Mouse (Mus musculus) brown adipose tissue, adult 24 weeks (tissue): ENCODE results near the gene Cpn1. TPM values are rescaled to one million over a fixed set of nuclear protein-coding genes. Genes with fewer than 3 reads are reported as not detected.
A peak's percentile ranks its signal among the peaks of the same experiment; 100 is the strongest.

Experiments used
- H3K27ac ChIP-seq: fragments of 200-500 bp; replicated peaks from 2 replicates; pipeline ENCODE4 v1.5.1; 2012; ENCODE audit warnings: low read depth, mild to moderate bottlenecking, low read length
- H3K4me1 ChIP-seq: fragments of 200-500 bp; 2 replicates; pipeline ENCODE4 v1.6.1; 2012; ENCODE audit warnings: low read length, mixed read lengths; ENCODE audit not compliant: control insufficient read depth, insufficient read depth, insufficient read length
- H3K4me3 ChIP-seq: fragments of 200-500 bp; 2 replicates; pipeline ENCODE4 v1.5.1; 2012; ENCODE audit warnings: low read depth, mild to moderate bottlenecking, low read length, moderate library complexity; ENCODE audit not compliant: insufficient read depth
- polyA plus RNA-seq: library from polyadenylated mRNA; stranded (reverse); fragments of >200 nt; gene quantifications from 2 replicates; pipeline ENCODE4 v1.2.4, GENCODE M21; 2012; ENCODE audit not compliant: missing spikeins, insufficient read depth, insufficient read length

The Cpn1 gene
- polyA plus RNA-seq, 1 experiment: not detected

DNA sequence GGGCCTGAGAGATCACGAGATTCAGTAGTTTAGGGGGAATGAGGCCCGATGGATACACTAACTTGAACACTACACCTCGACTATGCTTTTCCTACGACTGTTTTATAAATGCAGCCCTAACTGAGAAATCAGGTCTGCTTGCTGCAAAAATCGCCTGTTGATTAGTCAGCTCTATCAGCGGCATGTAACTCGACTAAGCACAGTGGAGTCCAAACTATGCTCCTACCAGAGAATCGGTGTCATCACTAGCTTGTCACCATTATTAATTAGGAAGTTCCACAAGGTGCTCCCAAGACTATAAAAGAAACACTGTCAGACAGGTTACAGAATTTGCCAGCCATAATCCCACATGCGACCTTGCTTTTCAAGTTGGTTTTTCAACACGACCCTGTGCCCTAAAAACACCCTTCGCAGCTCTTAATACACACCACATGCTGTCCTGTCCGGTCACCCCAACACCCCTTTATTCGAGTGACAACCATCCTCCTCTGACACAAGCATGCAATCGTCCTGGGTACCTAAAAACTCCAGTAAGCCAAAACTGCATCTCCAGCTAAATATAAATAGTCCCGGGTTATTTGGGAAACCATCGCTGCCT, 47.1 kb downstream of the Cpn1 start:
- H3K4me3 ChIP-seq: peak overlapping the region; percentile 67
- no peak overlapping the region for H3K27ac ChIP-seq

DNA sequence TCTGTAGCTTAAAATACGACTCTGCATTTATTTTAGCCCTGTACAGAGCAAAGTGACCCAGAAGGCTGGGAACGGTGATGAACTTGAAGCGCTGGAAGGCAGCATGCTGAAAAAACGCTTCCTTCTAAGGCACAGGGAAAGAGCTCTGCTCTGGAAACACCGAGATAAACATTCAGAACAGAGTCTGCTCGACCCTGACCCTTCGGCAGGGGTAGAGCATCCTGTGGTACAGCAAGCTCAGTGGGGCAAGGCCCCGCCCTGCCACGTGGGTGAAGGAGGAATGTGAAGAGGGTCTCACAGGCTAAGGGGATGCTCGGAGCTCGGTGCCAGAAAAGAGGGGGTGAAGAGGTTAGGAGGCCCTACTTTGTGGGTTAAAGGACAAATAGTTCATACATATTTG, 48.0 kb downstream of the Cpn1 start:
- Histone ChIP-seq H3K27ac (no peak overlapping the region), H3K4me3 (peak overlapping the region; percentile 67; the same call in 1 of the 2 replicates), H3K4me1 (peaks cover 14% of the 10 kb centered on the region; the same call in 1 of the 2 replicates)

More for the DNA sequence above, 47.1 kb downstream of the Cpn1 start:
- peaks cover 14% of the 10 kb centered on the region; the same call in 1 of the 2 replicates for H3K4me1 ChIP-seq

DNA sequence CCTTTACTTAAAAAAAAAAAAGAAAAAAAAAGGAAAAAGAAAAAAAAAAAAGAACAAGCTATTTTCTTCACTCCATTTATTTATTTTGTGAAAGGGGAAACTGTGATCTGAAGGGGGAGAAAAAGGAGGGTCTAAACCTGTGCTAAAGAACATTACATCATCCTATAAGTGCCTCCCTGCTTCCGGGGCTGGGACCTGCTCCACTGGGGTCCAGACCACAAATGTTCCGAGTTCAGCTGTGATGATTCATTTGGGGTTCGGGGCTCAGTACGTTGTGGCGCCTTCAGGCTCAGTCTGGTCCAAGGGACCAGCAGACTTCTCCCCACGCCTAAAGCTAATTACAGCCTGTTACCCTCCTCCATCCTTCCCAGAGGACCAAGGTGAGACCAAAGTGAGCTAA, 55.4 kb downstream of the Cpn1 start:
- H3K27ac ChIP-seq: no peak overlapping the region

GRCm38 (mm10) chr19:43930366-43930765, 56.0 kb downstream of the Cpn1 start:
- Histone ChIP-seq H3K4me1 (peaks cover 14% of the 10 kb centered on the region), H3K4me3 (no peak overlapping the region), H3K27ac (0 out of 2 replicates have a peak overlapping the region, but pooled peaks have one; percentile 28)

More for the DNA sequence above, 55.4 kb downstream of the Cpn1 start:
- Histone ChIP-seq H3K4me3 (no peak overlapping the region), H3K4me1 (peaks cover 15% of the 10 kb centered on the region)

- H3K27ac ChIP-seq: 0 out of 2 replicates have a peak overlapping the region, but pooled peaks have one; percentile 28
- no peak overlapping the region for H3K4me3 ChIP-seq
- H3K4me1 ChIP-seq: peaks cover 14% of the 10 kb centered on the region
Measured at GRCm38 (mm10) chr19:43929869-43930268, 56.5 kb downstream of the Cpn1 start.

- Histone ChIP-seq H3K4me1 (peaks cover 14% of the 10 kb centered on the region), H3K27ac (no peak overlapping the region), H3K4me3 (no peak overlapping the region)
Measured at GRCm38 (mm10) chr19:43927967-43928366, 58.4 kb downstream of the Cpn1 start.

DNA sequence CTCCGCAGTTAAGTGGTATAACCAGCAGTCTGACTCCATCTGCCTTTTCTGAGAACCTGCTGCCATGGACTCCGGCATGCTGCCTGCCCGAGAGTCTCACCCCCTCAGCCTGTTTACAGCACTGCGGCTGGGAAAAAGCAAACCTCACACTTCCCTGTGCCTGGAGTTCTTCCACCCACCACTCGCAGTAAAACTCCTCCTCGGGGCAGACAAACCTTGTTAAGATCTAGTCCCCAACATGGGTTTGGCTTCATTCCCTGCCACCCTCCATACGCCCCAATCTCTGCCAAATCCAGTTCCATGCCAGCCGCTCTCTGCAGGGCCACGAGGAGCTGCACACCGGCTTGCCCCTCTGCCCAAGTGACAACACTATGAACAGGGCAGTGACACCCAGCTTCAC, 59.3 kb downstream of the Cpn1 start:
- H3K27ac ChIP-seq: no peak overlapping the region
- H3K4me1 ChIP-seq: peaks cover 14% of the 10 kb centered on the region

GRCm38 (mm10) chr19:43926141-43926987, 60.0 kb downstream of the Cpn1 start:
- H3K4me1 ChIP-seq: peaks cover 14% of the 10 kb centered on the region
- 0 out of 2 replicates have a peak overlapping the region, but pooled peaks have one; percentile 15 for H3K27ac ChIP-seq
- no peak overlapping the region for H3K4me3 ChIP-seq

More for the DNA sequence above, 59.3 kb downstream of the Cpn1 start:
- no peak overlapping the region for H3K4me3 ChIP-seq

DNA sequence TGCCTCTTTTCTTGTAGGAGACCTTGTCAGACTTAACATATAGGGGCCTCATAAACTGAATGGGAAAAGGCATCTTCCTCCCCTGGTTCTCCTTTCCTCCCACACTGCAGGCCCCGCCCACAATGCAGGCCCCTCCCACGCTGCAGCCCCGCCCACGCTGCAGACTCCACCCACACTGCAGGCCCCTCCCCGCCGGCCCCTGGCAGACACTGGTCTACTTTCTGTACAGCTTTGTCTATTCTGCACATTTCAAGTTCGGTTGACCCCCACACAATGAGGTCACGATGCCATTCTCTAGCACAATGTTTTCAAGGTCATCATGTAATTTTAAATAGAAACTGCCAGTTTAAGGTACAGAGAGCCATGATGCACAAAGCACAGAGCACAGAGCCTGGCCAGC, 62.0 kb downstream of the Cpn1 start:
- no peak overlapping the region for H3K4me3 ChIP-seq
- peaks cover 12% of the 10 kb centered on the region for H3K4me1 ChIP-seq
- H3K27ac ChIP-seq: no peak overlapping the region

DNA sequence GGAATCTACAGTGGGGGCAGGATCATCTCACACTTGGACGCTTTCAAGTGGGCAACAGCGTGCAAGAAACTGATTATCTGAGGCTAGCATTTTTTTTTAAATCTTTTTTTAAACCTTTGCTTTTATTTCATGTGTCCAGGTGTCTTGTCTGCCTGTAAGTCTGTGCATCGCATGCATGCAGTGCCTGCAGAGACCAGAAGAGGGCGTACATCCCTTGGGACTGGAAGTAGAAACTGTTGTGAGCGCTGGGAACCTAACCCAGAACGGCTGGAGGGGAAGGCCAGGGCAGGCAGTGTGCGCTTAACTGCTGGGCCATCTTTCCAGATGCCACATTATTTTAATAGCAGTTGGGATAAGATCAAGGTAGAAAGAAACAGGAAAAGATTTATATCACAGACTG, 63.4 kb downstream of the Cpn1 start:
- H3K4me1 ChIP-seq: peaks cover 17% of the 10 kb centered on the region

GRCm38 (mm10) chr19:43921410-43921809, 64.9 kb downstream of the Cpn1 start:
- Histone ChIP-seq H3K4me1 (peaks cover 25% of the 10 kb centered on the region), H3K27ac (no peak overlapping the region), H3K4me3 (peak overlapping the region; percentile 45)

More for the DNA sequence above, 63.4 kb downstream of the Cpn1 start:
- no peak overlapping the region for H3K27ac ChIP-seq
- no peak overlapping the region for H3K4me3 ChIP-seq

DNA sequence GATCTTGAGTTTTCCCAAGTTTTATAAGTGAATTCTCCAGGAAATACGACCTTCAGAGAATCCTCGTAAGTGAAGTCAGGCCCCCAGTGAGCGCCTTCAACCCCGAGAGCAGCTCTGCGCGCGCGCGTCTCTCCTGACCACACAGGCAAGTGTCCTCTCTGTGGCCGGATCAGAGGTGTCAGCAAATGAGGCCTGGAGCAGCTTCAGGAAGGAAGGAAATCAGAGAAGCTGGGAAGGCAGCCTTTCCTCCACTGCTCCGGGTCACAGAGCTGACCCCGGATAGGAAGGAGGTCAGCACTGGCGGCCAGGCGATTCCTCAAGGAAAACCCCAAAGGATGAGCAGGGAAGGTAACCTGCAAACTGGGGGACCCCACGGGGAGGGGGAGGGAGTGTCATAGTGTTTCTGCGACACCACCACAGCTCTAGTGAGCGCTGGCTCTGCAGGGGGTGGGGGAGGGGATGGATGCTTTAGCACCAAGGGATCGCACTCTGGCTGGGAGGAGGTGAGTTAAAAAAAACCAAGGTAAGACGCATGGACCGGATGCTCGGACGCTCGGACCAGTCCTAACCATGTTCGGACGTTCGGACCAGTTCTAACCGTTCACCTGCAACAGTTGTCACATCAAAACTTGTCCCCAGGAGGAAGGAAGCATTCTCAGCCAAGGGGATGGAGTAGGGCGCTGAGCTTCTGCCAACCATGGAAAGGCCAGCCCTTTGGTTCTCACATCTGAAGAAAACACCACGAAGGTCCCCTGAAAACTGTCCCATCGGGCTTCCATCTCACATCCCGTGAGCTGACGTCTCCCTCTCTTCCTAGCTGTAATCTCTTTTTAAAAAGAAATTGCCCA, 65.7 kb downstream of the Cpn1 start:
- Histone ChIP-seq H3K27ac (peak overlapping the region; percentile 59; the same call in 1 of the 2 replicates), H3K4me1 (peaks cover 23% of the 10 kb centered on the region), H3K4me3 (peak overlapping the region; percentile 54)

- Histone ChIP-seq H3K27ac (0 out of 2 replicates have a peak overlapping the region, but pooled peaks have one; percentile 15), H3K4me1 (peaks cover 23% of the 10 kb centered on the region)
Measured at GRCm38 (mm10) chr19:43919841-43920240, 66.5 kb downstream of the Cpn1 start.

DNA sequence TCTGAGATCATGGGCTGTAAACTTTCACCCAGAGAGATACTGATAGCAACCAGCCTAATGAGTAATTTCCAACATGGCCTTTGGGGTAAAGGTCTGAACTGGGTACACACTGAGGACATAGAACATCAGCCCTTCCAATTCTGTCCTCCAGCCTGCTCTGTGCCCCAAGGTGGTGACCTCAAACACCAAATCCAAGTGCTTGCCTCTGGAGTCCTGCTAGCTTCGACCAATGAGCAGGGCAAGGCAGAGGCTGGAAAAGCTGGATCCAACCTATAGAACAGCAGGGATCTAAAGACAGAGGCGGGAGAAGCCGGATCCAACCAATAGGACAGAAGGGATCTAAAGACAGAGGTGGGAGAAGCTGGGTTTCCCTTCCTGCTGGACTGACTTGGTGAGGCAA, 67.5 kb downstream of the Cpn1 start:
- no peak overlapping the region for H3K4me3 ChIP-seq
- peak overlapping the region; percentile 9; the same call in 1 of the 2 replicates for H3K27ac ChIP-seq

More at GRCm38 (mm10) chr19:43919841-43920240, 66.5 kb downstream of the Cpn1 start:
- no peak overlapping the region for H3K4me3 ChIP-seq

GRCm38 (mm10) chr19:43917763-43918162, 68.6 kb downstream of the Cpn1 start:
- Histone ChIP-seq H3K4me1 (peaks cover 23% of the 10 kb centered on the region), H3K4me3 (no peak overlapping the region)

More for the DNA sequence above, 67.5 kb downstream of the Cpn1 start:
- peaks cover 23% of the 10 kb centered on the region for H3K4me1 ChIP-seq

More at GRCm38 (mm10) chr19:43917763-43918162, 68.6 kb downstream of the Cpn1 start:
- no peak overlapping the region for H3K27ac ChIP-seq
